Mouse (Mus musculus): ENCODE results near the gene Fam151a.
"Not testable (repeated sequence)": the region's sequence is repeated elsewhere in the genome, so short reads cannot be mapped to it uniquely, and the experiment has no call there.

Gene Fam151a

GRCm38 (mm10) chr4:106749699-106750098, 16.0 kb downstream of the Fam151a start:
- no peak for TF ChIP-seq POU5F1 (IDR thresholded peaks at IDR 0.05; ENCODE audit: borderline replicate concordance, low read length)
- peak; percentile 78 for TF ChIP-seq CTCF (conservative IDR thresholded peaks at IDR 0.05; ENCODE audit: low read length)
- H3K36me3 ChIP-seq (ENCODE audit: insufficient read depth, low read length): peaks cover 8% of the 10 kb centered on the region; the same call in 1 of the 2 replicates
- no peaks in the 10 kb centered on the region for H3K9me3 ChIP-seq (ENCODE audit: low read length)
- H3K4me3 ChIP-seq (replicated peaks; ENCODE audit: low read length): no peak overlapping the region; the same call in 1 of the 2 replicates
- no peaks in the 10 kb centered on the region for H3K27me3 ChIP-seq (ENCODE audit: insufficient read depth, low read length)
- H3K4me1 ChIP-seq (replicated peaks; ENCODE audit: low read depth, low read length): peaks cover 37% of the 10 kb centered on the region

GRCm38 (mm10) chr4:106751726-106752125, 18.0 kb downstream of the Fam151a start:
- Histone ChIP-seq H3K36me3 (ENCODE audit: insufficient read depth, low read length) (peaks cover 8% of the 10 kb centered on the region; the same call in 1 of the 2 replicates), H3K4me3 (replicated peaks; ENCODE audit: low read length) (no peak overlapping the region), H3K27me3 (ENCODE audit: insufficient read depth, low read length) (no peaks in the 10 kb centered on the region), H3K4me1 (replicated peaks; ENCODE audit: low read depth, low read length) (peaks cover 55% of the 10 kb centered on the region), H3K9me3 (ENCODE audit: low read length) (no peaks in the 10 kb centered on the region)
- no peak for TF ChIP-seq POU5F1 (IDR thresholded peaks at IDR 0.05; ENCODE audit: borderline replicate concordance, low read length)
- TF ChIP-seq NANOG (IDR thresholded peaks at IDR 0.05; ENCODE audit: borderline replicate concordance, low read length): no peak

GRCm38 (mm10) chr4:106764166-106764565, 30.5 kb downstream of the Fam151a start:
- H3K27me3 ChIP-seq (ENCODE audit: insufficient read depth, low read length): peaks cover 4% of the 10 kb centered on the region; the same call in 1 of the 2 replicates
- TF ChIP-seq CTCF (conservative IDR thresholded peaks at IDR 0.05; ENCODE audit: low read length): no peak
- no peak for TF ChIP-seq POU5F1 (IDR thresholded peaks at IDR 0.05; ENCODE audit: borderline replicate concordance, low read length)
- TF ChIP-seq NANOG (IDR thresholded peaks at IDR 0.05; ENCODE audit: borderline replicate concordance, low read length): no peak
- H3K4me1 ChIP-seq (replicated peaks; ENCODE audit: low read depth, low read length): no peaks in the 10 kb centered on the region
- peaks cover 13% of the 10 kb centered on the region; the same call in 1 of the 2 replicates for H3K9me3 ChIP-seq (ENCODE audit: low read length)
- no peaks in the 10 kb centered on the region for H3K36me3 ChIP-seq (ENCODE audit: insufficient read depth, low read length)
- H3K4me3 ChIP-seq (replicated peaks; ENCODE audit: low read length): no peak overlapping the region

- peaks cover 12% of the 10 kb centered on the region; the same call in 1 of the 2 replicates for H3K4me1 ChIP-seq (replicated peaks; ENCODE audit: low read depth, low read length)
Measured at GRCm38 (mm10) chr4:106769306-106769705, 35.6 kb downstream of the Fam151a start.

GRCm38 (mm10) chr4:106772558-106772957, 38.9 kb downstream of the Fam151a start:
- H3K36me3 ChIP-seq (ENCODE audit: insufficient read depth, low read length): no peaks in the 10 kb centered on the region
- H3K27me3 ChIP-seq (ENCODE audit: insufficient read depth, low read length): peaks cover 12% of the 10 kb centered on the region
- H3K4me1 ChIP-seq (replicated peaks; ENCODE audit: low read depth, low read length): peaks cover 12% of the 10 kb centered on the region; the same call in 1 of the 2 replicates
- no peak for TF ChIP-seq CTCF (conservative IDR thresholded peaks at IDR 0.05; ENCODE audit: low read length)
- TF ChIP-seq POU5F1 (IDR thresholded peaks at IDR 0.05; ENCODE audit: borderline replicate concordance, low read length): no peak
- TF ChIP-seq NANOG (IDR thresholded peaks at IDR 0.05; ENCODE audit: borderline replicate concordance, low read length): no peak
- H3K9me3 ChIP-seq (ENCODE audit: low read length): no peaks in the 10 kb centered on the region
- H3K4me3 ChIP-seq (replicated peaks; ENCODE audit: low read length): no peak overlapping the region

More at GRCm38 (mm10) chr4:106769306-106769705, 35.6 kb downstream of the Fam151a start:
- H3K27me3 ChIP-seq (ENCODE audit: insufficient read depth, low read length): peaks cover 12% of the 10 kb centered on the region
- no peaks in the 10 kb centered on the region for H3K36me3 ChIP-seq (ENCODE audit: insufficient read depth, low read length)
- no peak overlapping the region for H3K4me3 ChIP-seq (replicated peaks; ENCODE audit: low read length)
- H3K9me3 ChIP-seq (ENCODE audit: low read length): no peaks in the 10 kb centered on the region
- TF ChIP-seq CTCF (conservative IDR thresholded peaks at IDR 0.05; ENCODE audit: low read length): no peak
- TF ChIP-seq POU5F1 (IDR thresholded peaks at IDR 0.05; ENCODE audit: borderline replicate concordance, low read length): no peak
- TF ChIP-seq NANOG (IDR thresholded peaks at IDR 0.05; ENCODE audit: borderline replicate concordance, low read length): no peak

- not testable (repeated sequence) for H3K36me3 ChIP-seq (ENCODE audit: insufficient read depth, low read length); H3K4me3 ChIP-seq (replicated peaks; ENCODE audit: low read length); H3K9me3 ChIP-seq (ENCODE audit: low read length)
- Histone ChIP-seq H3K4me1 (replicated peaks; ENCODE audit: low read depth, low read length) (peaks cover 11% of the 10 kb centered on the region; the same call in 1 of the 2 replicates), H3K27me3 (ENCODE audit: insufficient read depth, low read length) (peaks cover 11% of the 10 kb centered on the region; the same call in 1 of the 2 replicates)
Measured at GRCm38 (mm10) chr4:106775767-106776166, 42.1 kb downstream of the Fam151a start.

- Histone ChIP-seq H3K36me3 (ENCODE audit: insufficient read depth, low read length) (no peaks in the 10 kb centered on the region), H3K9me3 (ENCODE audit: low read length) (no peaks in the 10 kb centered on the region), H3K4me3 (replicated peaks; ENCODE audit: low read length) (no peak overlapping the region), H3K27me3 (ENCODE audit: insufficient read depth, low read length) (0 out of 2 replicates have a peak, but pooled peaks cover 3% of the 10 kb centered on the region), H3K4me1 (replicated peaks; ENCODE audit: low read depth, low read length) (0 out of 2 replicates have a peak, but pooled peaks cover 4% of the 10 kb centered on the region)
- TF ChIP-seq POU5F1 (IDR thresholded peaks at IDR 0.05; ENCODE audit: borderline replicate concordance, low read length) (no peak), CTCF (conservative IDR thresholded peaks at IDR 0.05; ENCODE audit: low read length) (no peak), NANOG (IDR thresholded peaks at IDR 0.05; ENCODE audit: borderline replicate concordance, low read length) (no peak)
Measured at GRCm38 (mm10) chr4:106776998-106777397, 43.3 kb downstream of the Fam151a start.

GRCm38 (mm10) chr4:106778116-106778788, 44.6 kb downstream of the Fam151a start:
- Histone ChIP-seq H3K4me3 (replicated peaks; ENCODE audit: low read length) (no peak overlapping the region), H3K4me1 (replicated peaks; ENCODE audit: low read depth, low read length) (0 out of 2 replicates have a peak, but pooled peaks cover 4% of the 10 kb centered on the region)
- no peak for TF ChIP-seq NANOG (IDR thresholded peaks at IDR 0.05; ENCODE audit: borderline replicate concordance, low read length)
- no peak for TF ChIP-seq POU5F1 (IDR thresholded peaks at IDR 0.05; ENCODE audit: borderline replicate concordance, low read length)
- no peak for TF ChIP-seq CTCF (conservative IDR thresholded peaks at IDR 0.05; ENCODE audit: low read length)

GRCm38 (mm10) chr4:106780045-106780444, 46.4 kb downstream of the Fam151a start:
- H3K4me3 ChIP-seq (replicated peaks; ENCODE audit: low read length): no peak overlapping the region
- H3K9me3 ChIP-seq (ENCODE audit: low read length): no peaks in the 10 kb centered on the region
- TF ChIP-seq CTCF (conservative IDR thresholded peaks at IDR 0.05; ENCODE audit: low read length) (no peak), POU5F1 (IDR thresholded peaks at IDR 0.05; ENCODE audit: borderline replicate concordance, low read length) (no peak), NANOG (IDR thresholded peaks at IDR 0.05; ENCODE audit: borderline replicate concordance, low read length) (no peak)
- 0 out of 2 replicates have a peak, but pooled peaks cover 4% of the 10 kb centered on the region for H3K4me1 ChIP-seq (replicated peaks; ENCODE audit: low read depth, low read length)
- H3K27me3 ChIP-seq (ENCODE audit: insufficient read depth, low read length): 0 out of 2 replicates have a peak, but pooled peaks cover 8% of the 10 kb centered on the region
- no peaks in the 10 kb centered on the region for H3K36me3 ChIP-seq (ENCODE audit: insufficient read depth, low read length)

More at GRCm38 (mm10) chr4:106778116-106778788, 44.6 kb downstream of the Fam151a start:
- Histone ChIP-seq H3K27me3 (ENCODE audit: insufficient read depth, low read length) (no peaks in the 10 kb centered on the region), H3K9me3 (ENCODE audit: low read length) (no peaks in the 10 kb centered on the region), H3K36me3 (ENCODE audit: insufficient read depth, low read length) (no peaks in the 10 kb centered on the region)
